Mouse (Mus musculus) kidney, postnatal 0 days (tissue): ENCODE data around the gene Slc25a40. TPM values are rescaled to one million over a fixed set of nuclear protein-coding genes. Genes with fewer than 3 reads are reported as not detected.

Experiments
- ATAC-seq: fragments of 200-750 bp; cut with Nextera tagmentation; replicated peaks from 2 replicates; pipeline ENCODE4 v1.8.0; 2017; ENCODE audit warnings: low read depth, moderate number of reproducible peaks, moderate TSS enrichment, moderate library complexity; ENCODE audit not compliant: low FRiP score
- DNase-seq: peaks from one replicate; pipeline ENCODE4 v3.0.0-alpha.2; 2016; ENCODE audit warnings: low spot score
- H3K27ac ChIP-seq: fragments of 300-500 bp; sonication (generic); 2 replicates; pipeline ENCODE4 v1.5.1; 2014; ENCODE audit warnings: mild to moderate bottlenecking
- H3K27me3 ChIP-seq: fragments of 300-500 bp; sonication (generic); 2 replicates; pipeline ENCODE4 v1.6.1; 2014; ENCODE audit warnings: low read length, mixed read lengths; ENCODE audit not compliant: insufficient read depth
- H3K36me3 ChIP-seq: fragments of 300-500 bp; sonication (generic); 2 replicates; pipeline ENCODE4 v1.6.1; 2014; ENCODE audit warnings: low read length, mixed read lengths; ENCODE audit not compliant: insufficient read depth
- H3K4me1 ChIP-seq: fragments of 300-500 bp; sonication (generic); replicated peaks from 2 replicates; pipeline ENCODE4 v1.6.1; 2014; ENCODE audit warnings: antibody characterized with exemption, low read length, mixed read lengths; ENCODE audit not compliant: insufficient read depth
- H3K4me2 ChIP-seq: fragments of 300-500 bp; sonication (generic); 2 replicates; pipeline ENCODE4 v1.6.1; 2014; ENCODE audit warnings: mild to moderate bottlenecking, low read length, moderate library complexity, mixed read lengths
- H3K4me3 ChIP-seq: fragments of 300-500 bp; sonication (generic); replicated peaks from 2 replicates; pipeline ENCODE4 v1.5.1; 2014; ENCODE audit warnings: low read depth, low read length
- H3K9ac ChIP-seq: fragments of 300-500 bp; sonication (generic); 2 replicates; pipeline ENCODE4 v1.6.1; 2014; ENCODE audit warnings: low read depth, low read length
- H3K9me3 ChIP-seq: fragments of 300-500 bp; sonication (generic); replicated peaks from 2 replicates; pipeline ENCODE4 v1.6.1; 2016; ENCODE audit warnings: low read length, inconsistent platforms, mixed read lengths
- CTCF ChIP-seq: IDR thresholded peaks from 2 replicates; pipeline ENCODE4 v1.5.1; 2016; ENCODE audit warnings: antibody characterized with exemption, low read depth, mild to moderate bottlenecking, moderate library complexity
- WGBS: fragments of 180-500 bp; shearing (Covaris S2); extraction: QIAGEN DNeasy Blood & Tissue Kit; methylation state at CpG from one replicate; pipeline ENCODE4 v1.1.7; 2014; 5-methylcytosine and 5-hydroxymethylcytosine counted together
- polyA plus RNA-seq: library from polyadenylated mRNA; unstranded; fragments of >200 nt; fragmentation: Nextera tagmentation; extraction: Ambion mirVana; gene quantifications from 2 replicates; pipeline ENCODE4 v1.2.1, GENCODE M21; 2015

Gene Slc25a40
- polyA plus RNA-seq, result 10.3 and 11.2 TPM in 2 replicates

DNA sequence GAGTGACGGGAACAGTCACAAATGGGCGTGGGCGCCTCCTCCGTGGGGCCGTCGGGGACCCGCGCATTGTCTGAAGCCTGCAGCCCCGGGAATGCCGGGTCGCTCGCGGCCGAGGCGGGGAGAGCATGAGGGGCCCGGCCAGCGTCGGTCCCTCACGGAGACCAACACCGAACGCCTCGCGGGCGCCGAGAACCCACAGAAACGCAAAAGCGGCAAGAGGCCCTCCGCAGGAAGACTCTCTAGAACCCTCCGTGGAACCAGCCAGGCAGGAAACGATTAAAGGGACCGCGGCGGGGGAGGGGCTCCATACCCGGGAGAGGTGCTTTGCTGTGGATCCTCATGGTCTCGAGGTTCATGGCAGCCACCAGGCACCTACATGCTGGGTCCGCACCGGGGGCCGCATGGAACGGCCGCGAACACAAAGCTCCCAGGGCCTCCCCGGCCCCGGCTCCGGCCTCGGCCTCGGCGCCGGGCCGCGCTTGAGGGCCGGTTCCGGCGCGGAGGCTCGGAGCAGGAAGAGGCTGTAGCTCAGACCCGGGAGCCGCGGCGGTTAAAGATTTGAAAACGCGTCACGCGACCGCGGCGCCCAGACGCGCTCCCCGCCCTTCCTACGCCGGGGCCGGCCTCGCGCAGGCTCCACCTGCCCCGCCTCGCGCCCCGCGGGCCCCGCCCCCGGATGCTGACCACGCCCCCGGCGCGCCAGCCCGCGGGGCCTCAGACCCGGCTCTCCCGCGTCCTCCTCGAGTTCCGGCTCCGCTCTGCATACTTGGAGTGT, at the start of gene Slc25a40, which contains the start of gene Dbf4:
Gene Slc25a40 (plus strand): TSS at position 694 of the 775 bp plus-strand sequence.
Gene Dbf4 (minus strand): TSS at position 560 of the 775 bp plus-strand sequence.
- Histone ChIP-seq H3K4me2 (peak within 1 kb of the TSS; percentile 78), H3K9ac (peak within 1 kb of the TSS; percentile 77), H3K27me3 (no peaks in the 10 kb centered on the region), H3K36me3 (0 out of 2 replicates have a peak, but pooled peaks cover 7% of the 10 kb centered on the region), H3K9me3 (no peaks in the 10 kb centered on the region), H3K27ac (peak within 1 kb of the TSS; percentile 79), H3K4me3 (peak within 1 kb of the TSS; percentile 83), H3K4me1 (0 out of 2 replicates have a peak, but pooled peaks cover 3% of the 10 kb centered on the region)
- DNase-seq, result peak; percentile 96
- TF ChIP-seq CTCF, result no peak
- ATAC-seq, result peak; percentile 99
- under 1% methylated on average over 78 of the region's 93 CpGs for WGBS

DNA sequence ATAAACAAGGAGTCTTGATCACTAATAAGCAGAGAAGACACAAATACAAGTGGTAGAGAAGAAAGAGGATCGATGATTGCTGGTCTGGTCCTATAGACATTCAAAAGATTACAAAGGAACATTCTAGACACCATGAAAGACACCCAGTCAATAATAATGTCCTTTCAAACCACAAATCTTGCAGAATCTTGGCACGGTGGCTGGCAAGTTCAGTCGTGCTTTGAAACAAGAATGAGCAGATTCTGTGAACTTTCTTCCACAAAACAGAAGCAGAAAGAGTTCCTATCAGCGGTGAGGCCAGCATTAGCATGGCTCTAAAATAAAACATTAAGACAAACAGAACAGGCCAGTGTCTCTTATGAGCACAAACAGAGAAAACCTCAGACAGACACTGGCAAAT, 49.2 kb upstream of the Slc25a40 start:
- H3K4me3 ChIP-seq, result no peak overlapping the region
- H3K36me3 ChIP-seq, result no peaks in the 10 kb centered on the region
- 82% methylated on average over 4 of the region's 4 CpGs for WGBS
- TF ChIP-seq CTCF, result no peak
- no peak overlapping the region for H3K27ac ChIP-seq
- H3K27me3 ChIP-seq, result no peaks in the 10 kb centered on the region
- no peaks in the 10 kb centered on the region for H3K4me1 ChIP-seq
- no peak overlapping the region for H3K4me2 ChIP-seq
- no peak overlapping the region for H3K9ac ChIP-seq
- no peaks in the 10 kb centered on the region for H3K9me3 ChIP-seq
- no peak for ATAC-seq
- no peak for DNase-seq

DNA sequence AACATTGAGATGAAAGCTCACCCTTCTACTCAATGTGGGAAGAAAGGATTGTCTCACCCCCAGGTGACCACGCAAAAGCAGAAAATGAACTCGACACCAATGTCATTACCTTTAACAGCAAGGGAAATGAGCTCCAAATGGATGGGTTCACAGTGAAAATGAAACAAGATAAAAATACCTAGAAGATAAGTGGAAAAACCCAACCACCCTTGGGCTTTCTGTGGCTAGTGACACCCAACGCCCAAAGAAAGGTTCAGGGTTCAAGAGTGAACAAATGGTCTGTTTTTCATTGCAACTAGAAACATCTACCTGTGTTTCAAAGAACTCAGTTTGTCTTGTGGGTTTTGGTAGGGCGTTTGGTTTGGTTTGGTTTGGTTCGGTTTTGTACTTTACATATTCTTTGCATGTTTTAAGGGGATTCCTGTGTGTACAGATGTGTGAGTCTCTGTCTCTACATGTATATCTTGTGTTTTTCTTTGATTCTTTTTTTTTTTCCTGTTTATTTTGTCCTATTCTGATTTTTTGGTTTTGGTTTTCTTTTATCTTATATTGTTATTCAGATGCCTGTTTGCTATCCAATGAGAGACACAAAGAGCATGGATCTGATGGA, 48.2 kb upstream of the Slc25a40 start:
- DNase-seq (no peak), ATAC-seq (no peak)
- TF ChIP-seq CTCF, result no peak
- no peaks in the 10 kb centered on the region for H3K4me1 ChIP-seq
- no peak overlapping the region for H3K27ac ChIP-seq
- no peak overlapping the region for H3K4me3 ChIP-seq
- H3K4me2 ChIP-seq, result no peak overlapping the region
- H3K27me3 ChIP-seq, result no peaks in the 10 kb centered on the region
- H3K9ac ChIP-seq, result no peak overlapping the region
- H3K36me3 ChIP-seq, result no peaks in the 10 kb centered on the region
- no peaks in the 10 kb centered on the region for H3K9me3 ChIP-seq
- 74% methylated on average over 5 of the region's 5 CpGs for WGBS

DNA sequence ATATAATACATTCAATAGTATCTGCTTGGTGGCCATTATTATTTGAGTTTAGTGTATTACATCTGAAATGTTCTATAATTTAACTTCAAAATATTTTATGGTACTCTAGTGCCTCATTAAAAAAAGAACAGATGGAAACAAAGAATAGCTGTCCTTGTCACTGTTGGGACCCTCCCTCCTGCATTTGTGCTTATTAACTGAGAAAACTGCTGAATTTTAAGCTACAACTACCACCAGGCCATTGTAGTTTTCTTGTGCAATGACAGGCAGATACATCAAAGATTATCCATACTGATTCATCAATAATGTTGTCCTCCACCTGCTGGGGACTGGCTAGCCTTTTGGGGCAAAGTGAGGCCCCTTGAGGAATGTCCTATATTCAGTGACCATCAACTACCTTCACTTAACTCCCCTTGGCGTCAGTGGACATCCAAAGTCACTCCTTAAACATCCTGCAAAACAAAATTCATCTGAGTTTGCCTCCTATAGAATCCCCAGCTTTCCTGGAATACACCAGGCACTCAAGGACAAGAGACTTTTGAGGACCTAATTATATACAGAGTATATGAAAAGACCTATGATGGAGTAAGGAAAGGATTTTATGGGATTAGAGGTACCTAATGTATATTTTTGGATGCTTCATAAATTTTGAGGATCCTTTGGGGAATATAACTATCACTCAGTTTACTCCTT, 28.6 kb upstream of the Slc25a40 start:
- Histone ChIP-seq H3K9ac (no peak overlapping the region), H3K36me3 (0 out of 2 replicates have a peak, but pooled peaks cover 9% of the 10 kb centered on the region), H3K4me1 (no peaks in the 10 kb centered on the region), H3K4me3 (no peak overlapping the region), H3K27ac (no peak overlapping the region), H3K9me3 (no peaks in the 10 kb centered on the region), H3K27me3 (no peaks in the 10 kb centered on the region), H3K4me2 (no peak overlapping the region)
- no peak for DNase-seq
- no peak for TF ChIP-seq CTCF
- 89% methylated on average over 1 of the region's 1 CpGs for WGBS
- no peak for ATAC-seq

DNA sequence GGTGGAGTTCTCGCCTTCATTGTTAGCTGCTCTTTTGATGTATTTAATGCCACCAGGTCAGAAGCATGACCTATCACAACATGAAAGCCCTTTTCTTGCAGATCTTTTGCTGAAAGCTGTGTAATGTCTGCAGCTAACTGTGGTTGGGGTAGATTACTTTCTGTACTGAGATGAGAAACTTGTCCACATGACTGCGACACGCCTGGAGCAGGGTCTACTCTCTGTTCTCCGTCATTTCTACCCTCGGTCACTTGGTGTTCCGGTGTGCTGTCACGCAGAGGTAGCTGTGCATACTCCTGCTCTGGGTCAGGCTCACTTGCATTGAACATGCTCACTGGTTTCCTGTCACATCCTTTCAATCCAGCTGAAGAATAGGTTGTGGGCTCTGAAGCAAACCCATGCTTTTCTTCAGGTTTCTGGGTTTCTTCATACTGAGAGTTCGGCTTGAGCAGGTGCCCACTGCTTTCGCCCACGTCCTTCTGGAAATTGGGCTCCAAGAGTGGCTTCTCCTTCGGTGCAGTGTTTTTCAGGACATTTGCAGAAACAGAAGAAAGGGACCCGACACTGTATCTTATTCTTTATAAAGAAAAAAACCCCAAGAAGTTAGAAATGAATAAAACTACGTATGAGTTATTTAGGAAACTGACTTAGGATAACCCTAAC, 24.9 kb upstream of the Slc25a40 start:
- Histone ChIP-seq H3K4me3 (no peak overlapping the region), H3K36me3 (0 out of 2 replicates have a peak, but pooled peaks cover 9% of the 10 kb centered on the region), H3K9ac (no peak overlapping the region), H3K9me3 (no peaks in the 10 kb centered on the region), H3K4me1 (no peaks in the 10 kb centered on the region), H3K27me3 (no peaks in the 10 kb centered on the region), H3K27ac (no peak overlapping the region), H3K4me2 (no peak overlapping the region)
- no peak for DNase-seq
- 91% methylated on average over 13 of the region's 13 CpGs for WGBS
- ATAC-seq, result no peak
- TF ChIP-seq CTCF, result no peak

DNA sequence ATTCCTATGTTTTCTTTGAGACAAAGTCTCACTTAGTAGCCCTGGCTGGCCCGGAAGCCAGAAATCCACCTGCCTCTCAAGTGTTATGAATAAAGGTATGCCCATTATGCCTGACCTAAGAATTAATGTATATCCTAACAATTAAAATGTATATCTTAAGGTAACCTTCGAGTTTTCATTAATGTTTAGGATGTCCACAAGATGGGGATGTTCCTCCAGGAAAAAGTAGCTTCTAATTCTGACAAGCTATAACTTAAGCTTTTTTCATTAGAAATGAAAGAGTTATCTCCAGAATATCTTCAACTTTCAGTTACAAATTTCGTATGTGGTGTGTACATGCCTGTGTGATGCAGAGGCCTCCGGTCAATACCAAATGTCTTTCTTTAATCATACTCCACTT, 13.9 kb upstream of the Slc25a40 start:
- peak; percentile 36 for TF ChIP-seq CTCF
- no peak overlapping the region for H3K27ac ChIP-seq
- H3K4me1 ChIP-seq, result no peaks in the 10 kb centered on the region
- H3K4me3 ChIP-seq, result no peak overlapping the region
- H3K36me3 ChIP-seq, result peaks cover 17% of the 10 kb centered on the region
- H3K9me3 ChIP-seq, result no peaks in the 10 kb centered on the region
- H3K27me3 ChIP-seq, result no peaks in the 10 kb centered on the region
- no peak overlapping the region for H3K4me2 ChIP-seq
- no peak overlapping the region for H3K9ac ChIP-seq
- WGBS, result 87% methylated on average over 4 of the region's 4 CpGs
- ATAC-seq (no peak), DNase-seq (no peak)
